Mouse (Mus musculus) forebrain, embryonic 15.5 days (tissue): ENCODE data around the gene Agr2. TPM values are rescaled to one million over a fixed set of nuclear protein-coding genes. Genes with fewer than 3 reads are reported as not detected.

ENCODE experiments used
- ATAC-seq: fragments of 200-750 bp; cut with Nextera tagmentation; replicated peaks from 2 replicates; pipeline ENCODE4 v1.8.0; 2017; ENCODE audit warnings: mild to moderate bottlenecking, moderate TSS enrichment, moderate library complexity
- H3K27ac ChIP-seq: fragments of 300-500 bp; sonication (generic); replicated peaks from 2 replicates; pipeline ENCODE4 v1.5.1; 2015; ENCODE audit warnings: mild to moderate bottlenecking, inconsistent platforms
- H3K27me3 ChIP-seq: fragments of 300-500 bp; sonication (generic); 2 replicates; pipeline ENCODE4 v1.6.1; 2015; ENCODE audit warnings: inconsistent platforms
- H3K36me3 ChIP-seq: fragments of 300-500 bp; sonication (generic); 2 replicates; pipeline ENCODE4 v1.6.1; 2015; ENCODE audit warnings: mild to moderate bottlenecking, inconsistent platforms
- H3K4me1 ChIP-seq: fragments of 300-500 bp; sonication (generic); 2 replicates; pipeline ENCODE4 v1.6.1; 2015; ENCODE audit warnings: inconsistent platforms
- H3K4me2 ChIP-seq: fragments of 300-500 bp; sonication (generic); replicated peaks from 2 replicates; pipeline ENCODE4 v1.6.1; 2015; ENCODE audit warnings: mild to moderate bottlenecking, inconsistent platforms
- H3K4me3 ChIP-seq: fragments of 300-500 bp; sonication (generic); 2 replicates; pipeline ENCODE4 v1.5.1; 2015; ENCODE audit warnings: mild to moderate bottlenecking, inconsistent platforms
- H3K9ac ChIP-seq: fragments of 300-500 bp; sonication (generic); replicated peaks from 2 replicates; pipeline ENCODE4 v1.6.1; 2015; ENCODE audit warnings: mild to moderate bottlenecking, inconsistent platforms
- H3K9me3 ChIP-seq: fragments of 300-500 bp; sonication (generic); 2 replicates; pipeline ENCODE4 v1.6.1; 2016; ENCODE audit warnings: inconsistent platforms
- WGBS: fragments of 180-500 bp; shearing (Covaris S2); methylation state at CpG from one replicate; pipeline ENCODE4 v1.1.7; 2015; ENCODE audit warnings: mixed read lengths; 5-methylcytosine and 5-hydroxymethylcytosine counted together
- polyA plus RNA-seq: library from polyadenylated mRNA; unstranded; fragments of >200 nt; fragmentation: Nextera tagmentation; extraction: Ambion mirVana; gene quantifications from 2 replicates; pipeline ENCODE4 v1.2.1, GENCODE M21; 2015

The Agr2 gene
- polyA plus RNA-seq, 1 experiment from 2014 or later = not detected

DNA sequence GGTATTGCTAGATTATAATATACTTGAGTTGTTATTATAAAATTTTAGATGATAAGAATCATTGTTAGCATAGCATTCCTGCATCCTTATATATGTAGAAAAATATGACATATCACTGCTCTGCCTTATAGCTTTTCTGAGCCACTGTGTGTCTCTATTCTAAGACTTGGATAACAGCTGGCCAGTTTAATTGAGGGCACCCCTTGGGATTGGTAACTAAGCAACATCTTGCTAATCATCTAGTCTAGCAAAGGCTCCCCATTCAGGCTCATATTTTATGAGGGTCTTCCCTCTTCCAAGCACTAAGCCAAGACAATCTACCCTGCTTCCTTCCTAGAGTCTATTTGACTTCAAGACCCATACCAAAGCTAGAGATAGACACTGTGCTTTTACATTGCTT lies 1.4 kb downstream of the Agr2 start:
- no peak overlapping the region for H3K9ac ChIP-seq
- ATAC-seq = no peak
- H3K4me3 ChIP-seq = no peak overlapping the region
- H3K4me1 ChIP-seq = no peaks in the 10 kb centered on the region
- no peaks in the 10 kb centered on the region for H3K36me3 ChIP-seq
- H3K4me2 ChIP-seq = no peak overlapping the region
- H3K27ac ChIP-seq = no peak overlapping the region
- no peaks in the 10 kb centered on the region for H3K9me3 ChIP-seq
- H3K27me3 ChIP-seq = no peaks in the 10 kb centered on the region

DNA sequence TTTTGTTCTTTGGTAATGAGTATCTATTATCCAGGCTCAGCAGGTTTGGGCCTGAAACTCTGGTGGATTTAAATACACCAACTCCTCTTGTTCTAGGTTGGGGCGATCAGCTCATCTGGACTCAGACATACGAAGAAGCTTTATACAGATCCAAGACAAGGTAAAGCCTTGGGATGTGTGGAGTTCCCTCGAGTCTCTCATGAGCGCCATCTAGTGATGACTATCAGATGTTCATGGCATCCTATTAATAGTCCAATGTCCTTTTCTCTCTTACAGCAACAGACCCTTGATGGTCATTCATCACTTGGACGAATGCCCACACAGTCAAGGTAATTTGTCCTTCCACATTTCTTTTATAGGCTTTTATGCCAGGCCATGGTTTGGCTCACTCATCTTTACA lies 3.1 kb downstream of the Agr2 start:
- WGBS = 27% methylated on average over 5 of the region's 5 CpGs
- ATAC-seq = 0 out of 2 replicates have a peak, but pooled peaks have one; percentile 49
- no peaks in the 10 kb centered on the region for H3K4me1 ChIP-seq

DNA sequence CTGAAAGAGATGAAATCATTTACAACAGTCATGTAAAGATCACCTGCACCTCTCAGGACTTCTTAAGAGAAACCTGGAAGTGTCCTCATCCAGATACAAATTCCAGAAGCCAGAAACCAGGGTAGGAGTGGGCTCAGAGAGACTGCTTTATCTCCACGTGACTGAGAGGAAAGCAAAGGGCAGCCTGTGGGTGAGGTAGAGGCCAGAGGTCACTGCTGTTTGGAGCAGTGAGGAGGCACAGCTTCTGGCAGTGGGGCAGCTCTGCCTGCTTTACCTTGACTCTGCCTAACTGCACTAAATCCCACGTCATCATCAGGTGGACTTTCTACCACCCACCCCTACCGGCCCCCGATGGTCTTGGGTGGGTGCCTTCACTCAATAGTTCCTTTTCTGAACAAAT lies 12.0 kb downstream of the Agr2 start:
- Histone ChIP-seq H3K36me3 (no peaks in the 10 kb centered on the region), H3K4me1 (no peaks in the 10 kb centered on the region), H3K4me3 (no peak overlapping the region), H3K27me3 (no peaks in the 10 kb centered on the region), H3K9ac (no peak overlapping the region), H3K27ac (no peak overlapping the region), H3K9me3 (no peaks in the 10 kb centered on the region), H3K4me2 (no peak overlapping the region)
- whole genome bisulfite sequencing = 83% methylated on average over 4 of the region's 4 CpGs
- no peak for ATAC-seq

More for the DNA sequence above, 3.1 kb downstream of the Agr2 start:
- Histone ChIP-seq H3K4me3 (no peak overlapping the region), H3K4me2 (no peak overlapping the region), H3K9ac (no peak overlapping the region), H3K27me3 (no peaks in the 10 kb centered on the region), H3K27ac (no peak overlapping the region), H3K9me3 (no peaks in the 10 kb centered on the region), H3K36me3 (no peaks in the 10 kb centered on the region)

DNA sequence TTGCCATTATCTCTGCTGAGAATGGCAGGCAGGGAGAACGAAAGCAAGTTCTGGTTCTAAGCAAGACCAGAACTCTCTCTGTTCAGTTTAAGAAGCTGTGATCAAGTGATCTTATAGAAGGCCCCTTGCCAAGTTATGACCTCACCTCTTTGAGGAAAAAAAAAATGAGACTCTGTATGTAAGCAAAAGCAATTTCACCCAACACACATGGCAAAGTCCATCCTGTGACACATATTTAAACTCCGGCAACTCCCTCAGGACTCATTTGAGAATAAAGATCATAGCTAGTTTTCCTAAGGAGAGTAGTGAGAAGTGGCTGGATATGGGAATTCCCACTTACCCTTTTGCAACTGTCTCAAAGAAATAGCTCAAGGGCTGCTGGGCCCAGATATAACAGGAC lies 14.9 kb downstream of the Agr2 start:
- no peak overlapping the region for H3K4me3 ChIP-seq
- H3K4me1 ChIP-seq = no peaks in the 10 kb centered on the region
- no peak for ATAC-seq
- 82% methylated on average over 2 of the region's 2 CpGs for WGBS
- no peaks in the 10 kb centered on the region for H3K9me3 ChIP-seq
- H3K4me2 ChIP-seq = no peak overlapping the region
- H3K9ac ChIP-seq = no peak overlapping the region
- H3K27me3 ChIP-seq = no peaks in the 10 kb centered on the region
- H3K36me3 ChIP-seq = no peaks in the 10 kb centered on the region
- H3K27ac ChIP-seq = no peak overlapping the region

DNA sequence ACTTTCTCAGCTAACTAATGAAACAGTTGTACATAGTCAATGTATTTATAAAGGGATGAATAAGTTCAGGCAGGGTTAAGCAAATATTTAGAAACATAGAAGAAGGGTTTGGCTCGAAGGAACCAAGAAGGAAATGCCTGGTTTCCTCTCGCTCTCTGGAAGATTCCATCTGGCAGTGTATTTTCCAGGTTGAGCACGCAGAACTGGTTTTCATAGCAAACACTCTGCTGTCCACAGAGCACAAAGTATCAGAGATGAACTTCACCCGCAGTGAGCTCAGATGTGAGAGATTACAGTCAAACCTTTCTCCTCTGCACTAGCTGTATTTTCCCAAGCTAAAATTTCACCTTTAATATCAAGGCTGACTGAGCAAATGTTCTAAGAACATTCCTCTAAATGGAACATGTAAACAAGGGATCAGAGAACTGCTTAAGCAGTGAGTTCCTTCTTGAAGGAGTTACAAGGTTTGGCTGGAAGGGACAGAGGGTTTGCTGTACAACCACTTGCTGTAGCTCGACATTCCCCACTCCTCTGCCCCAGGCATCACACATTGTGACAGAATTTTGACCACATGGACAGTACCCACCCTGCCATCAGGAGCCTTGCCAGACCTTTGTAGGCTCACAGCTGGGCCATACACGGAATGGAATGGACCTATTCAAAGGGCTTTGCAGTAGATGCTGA lies 15.8 kb downstream of the Agr2 start:
- H3K27me3 ChIP-seq = no peaks in the 10 kb centered on the region
- no peak for ATAC-seq
- H3K4me3 ChIP-seq = no peak overlapping the region
- H3K4me2 ChIP-seq = no peak overlapping the region
- H3K36me3 ChIP-seq = no peaks in the 10 kb centered on the region
- WGBS = 81% methylated on average over 6 of the region's 6 CpGs
- H3K9ac ChIP-seq = no peak overlapping the region
- H3K4me1 ChIP-seq = no peaks in the 10 kb centered on the region
- H3K9me3 ChIP-seq = no peaks in the 10 kb centered on the region
- no peak overlapping the region for H3K27ac ChIP-seq

DNA sequence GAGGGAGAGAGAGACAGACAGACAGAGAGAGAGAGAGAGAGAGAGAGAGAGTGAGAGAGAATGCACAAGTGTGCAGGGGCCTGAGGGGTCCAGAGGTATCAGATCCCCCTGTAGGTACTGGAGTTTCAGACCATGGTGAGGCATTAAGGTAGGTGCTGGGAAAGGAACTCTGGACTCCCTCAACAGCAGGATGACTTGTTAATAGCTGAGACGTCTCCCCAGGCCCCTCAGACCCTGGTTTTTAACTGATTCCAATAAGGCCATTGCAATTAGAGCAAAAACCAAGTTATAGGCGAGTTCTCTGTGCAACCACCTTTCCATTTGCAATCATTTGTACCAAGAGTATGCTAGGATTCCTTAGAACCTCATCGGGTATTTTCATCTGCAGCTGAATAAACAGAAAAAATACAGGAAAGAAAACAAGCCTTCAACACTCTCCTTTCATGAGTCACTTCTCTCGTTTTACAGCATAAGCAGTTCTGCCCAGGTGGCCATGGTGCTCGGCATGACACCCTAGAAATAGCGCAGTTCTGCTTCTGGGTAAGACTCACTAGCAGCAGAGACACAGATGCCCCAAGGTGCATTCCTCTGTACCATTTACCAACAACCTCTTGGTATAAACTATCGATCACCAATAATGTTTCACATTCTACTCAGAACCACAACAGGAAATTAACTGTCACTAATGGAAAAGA lies 20.7 kb downstream of the Agr2 start:
- 85% methylated on average over 7 of the region's 7 CpGs for WGBS
- ATAC-seq = no peak
- H3K9ac ChIP-seq = no peak overlapping the region

DNA sequence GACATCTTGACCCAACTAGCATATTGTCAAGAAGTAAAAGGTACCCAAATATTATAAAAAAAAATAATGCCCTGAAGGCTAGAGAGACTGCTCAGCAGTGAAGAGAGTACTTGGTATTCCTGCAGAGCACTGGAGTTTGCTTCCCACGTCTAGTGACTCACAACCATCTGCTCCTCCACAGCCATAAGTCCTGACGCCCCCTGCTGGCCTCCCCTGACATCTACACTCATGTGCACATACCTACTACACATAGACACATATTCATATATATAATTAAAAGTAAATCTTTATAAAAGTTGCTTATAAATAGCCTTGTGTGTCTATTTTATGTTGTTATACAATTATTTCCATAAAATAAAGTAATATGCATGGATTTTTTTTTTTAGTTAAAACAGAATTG lies 25.1 kb downstream of the Agr2 start:
- H3K4me3 ChIP-seq = no peak overlapping the region
- H3K27me3 ChIP-seq = no peaks in the 10 kb centered on the region
- no peaks in the 10 kb centered on the region for H3K9me3 ChIP-seq
- H3K4me1 ChIP-seq = no peaks in the 10 kb centered on the region
- no peak overlapping the region for H3K27ac ChIP-seq
- WGBS = 91% methylated on average over 2 of the region's 2 CpGs
- peaks cover 49% of the 10 kb centered on the region for H3K36me3 ChIP-seq
- no peak for ATAC-seq
- no peak overlapping the region for H3K9ac ChIP-seq
- no peak overlapping the region for H3K4me2 ChIP-seq

More for the DNA sequence above, 20.7 kb downstream of the Agr2 start:
- H3K4me2 ChIP-seq = no peak overlapping the region
- H3K36me3 ChIP-seq = peaks cover 22% of the 10 kb centered on the region
- no peaks in the 10 kb centered on the region for H3K27me3 ChIP-seq
- no peaks in the 10 kb centered on the region for H3K9me3 ChIP-seq
- H3K27ac ChIP-seq = no peak overlapping the region
- no peaks in the 10 kb centered on the region for H3K4me1 ChIP-seq
- no peak overlapping the region for H3K4me3 ChIP-seq

DNA sequence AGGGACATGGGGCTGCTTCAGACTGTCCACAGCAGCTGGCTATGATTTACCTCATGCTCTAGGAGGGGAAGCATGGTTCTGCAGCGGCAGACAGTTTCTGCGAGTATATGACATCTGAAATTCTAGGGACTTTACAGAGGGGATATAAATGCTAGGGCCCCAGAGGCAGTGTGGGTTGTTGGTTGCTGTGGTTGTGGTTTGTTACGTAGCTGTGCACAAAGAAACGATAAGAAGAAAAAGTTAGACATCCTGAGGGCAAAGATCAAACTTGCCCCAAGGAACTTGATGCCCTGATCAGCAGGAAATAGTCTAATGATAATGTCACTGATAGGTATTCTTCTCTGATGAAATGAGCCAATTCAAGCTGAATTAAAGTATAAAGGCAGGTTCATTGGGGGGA lies 26.9 kb downstream of the Agr2 start:
- no peak overlapping the region for H3K9ac ChIP-seq
- no peaks in the 10 kb centered on the region for H3K9me3 ChIP-seq
- peaks cover 47% of the 10 kb centered on the region for H3K36me3 ChIP-seq
- no peak overlapping the region for H3K27ac ChIP-seq
- 0 out of 2 replicates have a peak, but pooled peaks cover 2% of the 10 kb centered on the region for H3K4me1 ChIP-seq
- no peak for ATAC-seq
- no peak overlapping the region for H3K4me3 ChIP-seq
- H3K27me3 ChIP-seq = no peaks in the 10 kb centered on the region
- no peak overlapping the region for H3K4me2 ChIP-seq
- WGBS = 90% methylated on average over 4 of the region's 4 CpGs

DNA sequence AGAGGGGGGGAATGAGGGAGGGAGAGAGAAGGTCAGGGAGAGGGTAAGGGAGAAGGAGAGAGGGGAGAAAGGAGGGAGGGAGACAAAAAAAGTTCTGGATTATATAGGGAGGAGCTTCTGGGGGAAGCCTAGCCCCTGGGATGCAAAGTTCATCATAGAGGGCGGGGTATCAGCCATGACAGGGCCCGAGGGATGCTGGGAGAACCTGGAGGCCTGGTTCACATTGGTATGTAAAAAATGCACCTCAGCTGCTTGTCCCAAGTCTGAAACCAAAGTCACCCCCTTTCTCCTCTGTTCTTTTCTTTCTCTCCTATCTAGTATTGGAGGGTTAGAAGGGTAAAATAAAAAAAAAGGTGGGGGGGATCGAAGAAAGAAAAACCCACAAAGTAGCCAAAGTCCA lies 27.4 kb downstream of the Agr2 start:
- no peak for ATAC-seq
- Histone ChIP-seq H3K36me3 (peaks cover 43% of the 10 kb centered on the region), H3K9me3 (no peaks in the 10 kb centered on the region), H3K27ac (no peak overlapping the region), H3K9ac (no peak overlapping the region), H3K4me2 (no peak overlapping the region), H3K27me3 (no peaks in the 10 kb centered on the region), H3K4me3 (no peak overlapping the region), H3K4me1 (0 out of 2 replicates have a peak, but pooled peaks cover 2% of the 10 kb centered on the region)
- 94% methylated on average over 3 of the region's 3 CpGs for WGBS

DNA sequence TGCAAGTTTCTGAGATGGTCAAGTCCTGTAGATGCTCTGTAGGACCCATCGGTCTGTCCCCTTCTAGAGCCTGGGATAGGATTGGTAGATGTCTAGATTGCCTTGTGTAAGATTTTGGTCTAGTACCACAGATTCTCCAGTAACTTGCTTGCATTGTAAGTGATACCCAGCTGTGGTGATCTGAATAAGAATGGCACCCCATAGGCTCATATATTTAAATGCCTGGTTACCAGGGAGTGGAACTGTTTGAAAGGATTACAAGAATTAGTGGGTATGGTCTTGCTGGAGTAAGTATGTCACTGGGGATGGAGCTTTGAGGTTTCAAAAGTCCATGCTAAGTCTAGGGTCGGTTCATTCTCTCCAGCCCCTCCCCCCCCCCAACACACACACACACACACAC lies 28.0 kb downstream of the Agr2 start:
- H3K9me3 ChIP-seq = no peaks in the 10 kb centered on the region
- H3K4me2 ChIP-seq = no peak overlapping the region
- H3K4me1 ChIP-seq = peaks cover 5% of the 10 kb centered on the region; the same call in 1 of the 2 replicates
- no peak for ATAC-seq
- 86% methylated on average over 2 of the region's 2 CpGs for WGBS
- H3K4me3 ChIP-seq = no peak overlapping the region
- H3K9ac ChIP-seq = no peak overlapping the region
- no peak overlapping the region for H3K27ac ChIP-seq
- H3K27me3 ChIP-seq = no peaks in the 10 kb centered on the region
- peaks cover 36% of the 10 kb centered on the region for H3K36me3 ChIP-seq

DNA sequence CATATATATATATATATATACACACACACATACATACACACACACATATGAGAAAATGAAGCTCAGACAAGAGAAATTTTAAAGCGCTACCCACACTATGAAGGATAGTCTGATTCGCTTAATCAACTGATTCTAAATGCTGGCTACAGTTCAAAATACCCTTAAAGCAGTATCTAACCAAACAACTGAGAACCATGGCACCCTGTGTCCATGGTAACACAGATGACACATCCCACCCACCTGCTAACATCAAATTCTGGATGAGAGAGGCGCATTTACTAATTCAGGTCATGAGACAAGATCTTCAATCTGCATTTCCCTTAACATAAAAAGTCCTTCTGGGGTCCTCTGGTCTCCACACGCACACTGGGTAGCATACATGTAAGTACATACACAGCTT lies 33.4 kb downstream of the Agr2 start:
- no peaks in the 10 kb centered on the region for H3K27me3 ChIP-seq
- H3K4me1 ChIP-seq = peaks cover 8% of the 10 kb centered on the region
- peaks cover 6% of the 10 kb centered on the region for H3K36me3 ChIP-seq
- no peak overlapping the region for H3K4me3 ChIP-seq
- no peak overlapping the region for H3K27ac ChIP-seq
- no peak overlapping the region for H3K9ac ChIP-seq
- ATAC-seq = no peak
- no peaks in the 10 kb centered on the region for H3K9me3 ChIP-seq
- 89% methylated on average over 4 of the region's 4 CpGs for WGBS
- H3K4me2 ChIP-seq = no peak overlapping the region

DNA sequence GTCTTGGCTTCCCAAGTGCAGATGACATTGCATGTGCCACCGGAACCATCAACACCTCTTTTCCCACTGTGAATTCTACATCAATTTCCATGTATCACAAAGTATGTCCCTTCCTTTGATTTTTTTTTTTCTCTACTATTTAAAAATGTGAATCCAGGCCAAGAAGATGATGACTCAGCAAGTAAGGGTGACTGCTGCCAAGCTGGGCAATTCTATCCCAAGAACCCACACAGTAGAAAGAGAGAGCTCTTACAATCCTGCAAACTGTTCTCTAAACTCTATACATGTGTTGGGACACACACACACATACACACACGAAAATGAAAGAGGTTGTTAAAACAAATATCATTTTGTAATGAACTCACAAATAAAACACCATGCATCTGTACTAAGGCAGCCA lies 34.5 kb downstream of the Agr2 start:
- H3K4me3 ChIP-seq = no peak overlapping the region
- no peaks in the 10 kb centered on the region for H3K27me3 ChIP-seq
- H3K4me2 ChIP-seq = no peak overlapping the region
- no peaks in the 10 kb centered on the region for H3K36me3 ChIP-seq
- 88% methylated on average over 2 of the region's 2 CpGs for WGBS
- H3K9ac ChIP-seq = no peak overlapping the region
- H3K27ac ChIP-seq = no peak overlapping the region
- peaks cover 8% of the 10 kb centered on the region for H3K4me1 ChIP-seq
- no peaks in the 10 kb centered on the region for H3K9me3 ChIP-seq
- no peak for ATAC-seq
